Mouse (Mus musculus): ENCODE data around the gene Fos.

- TF ChIP-seq EP300 (IDR thresholded peaks at IDR 0.05; ENCODE audit: low read depth) (no peak), CTCF (IDR thresholded peaks at IDR 0.05; ENCODE audit: low read depth) (no peak)
These were observed 3.5 kb downstream of the Fos start for GRCm38 (mm10) chr12:85477219-85477618.

Data from liver, embryonic 14.5 days (tissue).